Mouse (Mus musculus) A20 (cell line): ENCODE results near the gene Tulp4.
"Not testable (repeated sequence)": the region's sequence is repeated elsewhere in the genome, so short reads cannot be mapped to it uniquely, and the experiment has no call there.

Experiments
- DNase-seq: peaks from one replicate; pipeline ENCODE4 v3.0.0-alpha.2; 2011; ENCODE audit warnings: low read depth, low spot score

Tulp4 gene

GRCm38 (mm10) chr17:6279772-6280171 lies 173.5 kb downstream of the Tulp4 start:
- DNase-seq, result not testable (repeated sequence)

- DNase-seq, result not testable (repeated sequence)
Observed at GRCm38 (mm10) chr17:6280513-6280912, 174.3 kb downstream of the Tulp4 start.

DNA sequence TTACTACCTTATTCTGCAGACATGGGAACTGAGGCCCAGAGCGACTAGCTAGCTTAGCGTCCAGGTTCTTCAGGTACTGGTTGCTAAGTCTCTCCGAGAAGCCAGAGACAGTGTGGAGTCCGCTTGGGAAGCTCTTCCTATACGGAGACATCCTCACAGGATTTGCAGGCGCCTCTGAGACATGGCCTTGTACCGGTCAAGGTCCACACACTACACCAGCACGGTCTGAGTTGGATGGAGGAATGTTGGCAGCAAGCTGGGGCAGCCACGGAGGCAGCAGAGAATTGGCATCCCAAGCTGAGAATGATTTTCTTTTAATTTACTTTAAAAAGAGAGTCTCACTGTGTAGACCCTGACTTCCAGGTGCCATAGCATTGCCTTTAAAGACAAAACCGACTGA lies 176.9 kb downstream of the Tulp4 start:
- DNase-seq, result not testable (repeated sequence)

GRCm38 (mm10) chr17:6286169-6286568 lies 179.9 kb downstream of the Tulp4 start:
- not testable (repeated sequence) for DNase-seq

- not testable (repeated sequence) for DNase-seq
Observed at GRCm38 (mm10) chr17:6289045-6289444, 182.8 kb downstream of the Tulp4 start.

- DNase-seq, result not testable (repeated sequence)
Observed at GRCm38 (mm10) chr17:6293882-6294281, 187.6 kb downstream of the Tulp4 start.

DNA sequence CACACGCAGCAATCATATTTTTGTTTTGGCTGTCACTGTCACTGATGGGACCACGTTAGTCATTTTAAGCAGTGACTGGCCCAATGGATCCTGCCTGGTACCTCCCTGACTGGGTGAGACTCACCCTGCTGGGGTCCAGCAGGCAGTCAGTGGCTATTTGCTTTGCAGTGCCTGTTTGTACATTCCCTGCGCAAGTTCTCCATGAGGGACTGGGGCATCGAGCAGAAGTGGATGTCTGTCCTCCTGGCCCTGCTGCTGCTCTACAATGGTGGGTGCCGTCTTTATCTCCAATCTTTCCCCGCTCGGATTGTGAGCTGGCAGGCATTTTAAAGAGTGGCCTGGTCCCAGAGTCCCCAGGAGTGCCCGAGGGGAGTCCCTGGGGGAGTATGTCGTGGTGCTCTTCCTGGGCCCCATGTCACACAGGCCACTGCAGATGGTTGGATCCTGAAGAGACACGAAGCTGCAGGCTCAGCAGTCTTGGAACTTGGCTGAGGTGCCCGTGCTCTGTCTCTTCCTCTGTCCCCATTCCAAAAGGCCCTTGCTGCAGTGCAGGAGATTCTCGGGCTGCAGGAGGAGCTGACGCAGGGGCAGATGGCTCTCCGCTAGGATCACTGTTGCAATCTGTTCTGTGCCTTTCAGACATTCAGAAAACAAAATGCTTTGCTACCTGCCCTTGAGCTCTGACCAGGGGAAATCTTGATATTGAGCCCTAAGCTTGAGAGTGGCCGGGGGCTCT lies 191.0 kb downstream of the Tulp4 start:
- not testable (repeated sequence) for DNase-seq

DNA sequence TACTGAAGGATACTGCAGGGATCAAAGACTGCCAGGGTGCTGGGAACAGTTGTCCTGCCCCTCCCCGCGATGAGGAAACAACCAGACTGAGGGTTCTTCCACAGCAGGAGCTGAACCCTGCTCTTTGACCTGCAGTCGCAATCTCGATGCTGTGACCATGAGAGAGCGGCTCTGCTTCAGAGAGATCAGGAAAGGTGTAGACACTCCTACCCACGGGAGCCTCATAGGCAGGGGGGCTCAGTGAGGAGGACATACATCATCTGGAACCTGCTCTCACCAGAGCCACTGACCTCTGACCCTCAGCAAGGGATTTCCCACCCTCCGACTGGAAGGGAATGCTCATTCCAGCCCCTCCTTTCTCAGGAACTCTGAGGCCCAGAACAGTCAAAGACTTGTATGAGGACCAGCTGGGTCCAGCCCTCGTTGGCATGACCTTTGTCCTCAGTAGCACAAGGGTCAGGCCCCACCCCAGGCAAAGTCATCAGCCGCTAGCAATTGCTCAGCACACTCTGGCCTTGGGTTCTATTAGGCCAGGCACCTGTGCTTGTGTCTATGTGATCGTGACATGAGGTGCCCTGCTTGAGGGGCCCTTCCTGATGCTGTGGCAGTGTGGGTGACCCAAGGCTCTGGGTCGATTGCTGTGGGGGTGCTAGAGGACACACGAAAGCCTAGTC lies 194.1 kb downstream of the Tulp4 start:
- not testable (repeated sequence) for DNase-seq
